Mouse (Mus musculus) limb, embryonic 14.5 days (tissue): ENCODE results near the gene Brpf1. TPM values are rescaled to one million over a fixed set of nuclear protein-coding genes. Genes with fewer than 3 reads are reported as not detected.

Experiments used
- ATAC-seq: fragments of 200-750 bp; cut with Nextera tagmentation; 2 replicates; pipeline ENCODE4 v1.8.0; 2017; ENCODE audit warnings: low read depth, moderate number of reproducible peaks, moderate TSS enrichment; ENCODE audit not compliant: low FRiP score
- DNase-seq: peaks from one replicate; pipeline ENCODE4 v3.0.0-alpha.2; 2015; ENCODE audit warnings: low spot score
- H3K27ac ChIP-seq: fragments of 300-500 bp; sonication (generic); replicated peaks from 2 replicates; pipeline ENCODE4 v1.5.1; 2014; ENCODE audit warnings: low read depth, mild to moderate bottlenecking, low read length, moderate library complexity, mixed read lengths
- H3K27me3 ChIP-seq: fragments of 300-500 bp; sonication (generic); 2 replicates; pipeline ENCODE4 v1.6.1; 2014; ENCODE audit warnings: low read length, mixed read lengths; ENCODE audit not compliant: control insufficient read depth, insufficient read depth
- H3K36me3 ChIP-seq: fragments of 300-500 bp; sonication (generic); 2 replicates; pipeline ENCODE4 v1.6.1; 2014; ENCODE audit warnings: mild to moderate bottlenecking, low read length, moderate library complexity, mixed read lengths; ENCODE audit not compliant: control insufficient read depth, insufficient read depth
- H3K4me1 ChIP-seq: fragments of 300-500 bp; sonication (generic); 2 replicates; pipeline ENCODE4 v1.6.1; 2014; ENCODE audit warnings: antibody characterized with exemption, low read length, mixed read lengths; ENCODE audit not compliant: control insufficient read depth, insufficient read depth
- H3K4me2 ChIP-seq: fragments of 300-500 bp; sonication (generic); replicated peaks from 2 replicates; pipeline ENCODE4 v1.6.1; 2014; ENCODE audit warnings: low read depth, mild to moderate bottlenecking, low read length, moderate library complexity; ENCODE audit not compliant: severe bottlenecking
- H3K4me3 ChIP-seq: fragments of 300-500 bp; sonication (generic); replicated peaks from 2 replicates; pipeline ENCODE4 v1.5.1; 2014; ENCODE audit warnings: low read length
- H3K9ac ChIP-seq: fragments of 300-500 bp; sonication (generic); 2 replicates; pipeline ENCODE4 v1.6.1; 2014; ENCODE audit warnings: mild to moderate bottlenecking, low read depth, low read length, moderate library complexity; ENCODE audit not compliant: severe bottlenecking
- H3K9me3 ChIP-seq: fragments of 300-500 bp; sonication (generic); 2 replicates; pipeline ENCODE4 v1.6.1; 2016; ENCODE audit warnings: low read length; ENCODE audit not compliant: control insufficient read depth
- POLR2A ChIP-seq: fragments of 200-500 bp; IDR thresholded peaks from 2 replicates; pipeline ENCODE4 v1.8.0; 2012; ENCODE audit warnings: inconsistent platforms, mild to moderate bottlenecking, moderate library complexity, borderline replicate concordance; ENCODE audit not compliant: insufficient read depth, insufficient read length; ENCODE audit errors: extremely low read depth
- WGBS: fragments of 180-500 bp; shearing (Covaris S2); extraction: QIAGEN DNeasy Blood & Tissue Kit; methylation state at CpG from one replicate; pipeline ENCODE4 v1.1.7; 2014; 5-methylcytosine and 5-hydroxymethylcytosine counted together
- polyA plus RNA-seq, 2 experiments: library from polyadenylated mRNA; depleted of rRNA in 1 of 2; stranded (reverse) in 1 of 2; unstranded in 1 of 2; fragments of >200 nt; fragmentation: Nextera tagmentation in 1 of 2; extraction: Ambion mirVana in 1 of 2; gene quantifications; 2 replicates each; pipeline versions ENCODE4 v1.2.1 to v1.2.3; 2012 to 2014

Brpf1 gene
- polyA plus RNA-seq, 2 experiments: 20.6 to 35.7 TPM

DNA sequence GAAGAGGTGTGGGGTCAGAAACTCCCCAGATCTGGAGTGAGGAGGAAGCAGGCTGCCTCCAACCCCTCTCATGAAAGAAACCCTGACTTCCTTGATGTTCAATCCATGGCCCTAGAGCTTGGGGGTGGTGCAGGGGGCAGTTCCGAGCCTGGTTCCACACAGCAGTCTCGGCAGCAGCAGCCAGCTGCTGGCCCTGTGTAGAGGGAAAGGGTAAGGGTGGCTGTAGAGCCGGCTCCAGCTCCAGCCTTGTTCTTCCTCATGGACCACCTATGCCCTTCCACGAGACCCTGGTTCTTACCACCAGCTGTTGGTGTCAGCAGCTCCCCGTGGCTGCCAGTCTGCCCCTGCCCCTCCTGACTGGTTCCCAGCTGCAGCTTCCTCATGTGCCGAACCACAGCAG is 27.3 kb downstream of the Brpf1 start:
- peaks cover 72% of the 10 kb centered on the region for H3K36me3 ChIP-seq
- TF ChIP-seq POLR2A: no peak
- 79% methylated on average over 6 of the region's 6 CpGs for WGBS
- ATAC-seq (no peak), DNase-seq (no peak)
- H3K9me3 ChIP-seq: no peaks in the 10 kb centered on the region
- no peak overlapping the region for H3K4me2 ChIP-seq
- no peak overlapping the region for H3K27ac ChIP-seq
- H3K4me1 ChIP-seq: peaks cover 3% of the 10 kb centered on the region; the same call in 1 of the 2 replicates
- H3K9ac ChIP-seq: no peak overlapping the region
- H3K27me3 ChIP-seq: no peaks in the 10 kb centered on the region
- no peak overlapping the region for H3K4me3 ChIP-seq

DNA sequence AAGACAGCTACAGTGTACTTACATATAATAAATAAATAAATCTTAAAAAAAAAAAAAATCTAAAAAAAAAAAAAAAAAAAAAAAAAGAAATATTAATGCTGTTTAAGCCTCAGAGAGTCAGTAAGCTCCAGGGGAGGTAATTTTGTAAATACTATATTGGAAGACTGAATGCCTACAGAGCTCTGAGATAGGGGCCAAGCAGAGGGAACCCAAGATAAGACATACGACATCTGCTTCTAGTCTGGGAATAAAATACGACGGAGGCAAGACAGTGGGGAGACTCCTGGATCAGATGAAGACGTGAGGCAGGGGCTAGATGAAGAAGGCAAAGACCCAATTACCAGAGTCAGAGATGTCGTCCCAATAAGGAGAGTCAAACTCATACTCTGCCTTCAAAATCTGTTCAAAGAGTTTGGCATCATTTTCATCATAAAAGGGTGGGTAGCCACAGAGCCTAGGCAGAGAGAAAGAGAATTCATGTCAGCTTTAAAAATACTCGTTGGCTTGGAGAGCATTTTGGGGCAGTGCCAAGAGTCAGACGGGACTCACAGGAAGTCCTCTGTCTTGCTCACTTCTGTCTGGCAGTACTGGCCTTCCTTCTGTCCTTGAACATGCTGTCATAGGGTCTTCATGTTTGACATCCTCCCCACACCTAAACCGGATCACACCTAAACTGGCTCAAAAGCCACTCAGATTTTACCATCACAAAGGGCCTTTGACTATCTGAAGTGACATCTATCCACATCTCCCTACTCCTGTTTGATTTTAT is 30.1 kb downstream of the Brpf1 start:
- H3K4me2 ChIP-seq: no peak overlapping the region
- no peak overlapping the region for H3K9ac ChIP-seq
- DNase-seq (no peak), ATAC-seq (no peak)
- H3K36me3 ChIP-seq: peaks cover 76% of the 10 kb centered on the region
- no peaks in the 10 kb centered on the region for H3K27me3 ChIP-seq
- H3K4me1 ChIP-seq: peaks cover 4% of the 10 kb centered on the region; the same call in 1 of the 2 replicates
- no peaks in the 10 kb centered on the region for H3K9me3 ChIP-seq
- WGBS: 72% methylated on average over 8 of the region's 8 CpGs
- no peak for TF ChIP-seq POLR2A
- no peak overlapping the region for H3K27ac ChIP-seq
- H3K4me3 ChIP-seq: no peak overlapping the region

DNA sequence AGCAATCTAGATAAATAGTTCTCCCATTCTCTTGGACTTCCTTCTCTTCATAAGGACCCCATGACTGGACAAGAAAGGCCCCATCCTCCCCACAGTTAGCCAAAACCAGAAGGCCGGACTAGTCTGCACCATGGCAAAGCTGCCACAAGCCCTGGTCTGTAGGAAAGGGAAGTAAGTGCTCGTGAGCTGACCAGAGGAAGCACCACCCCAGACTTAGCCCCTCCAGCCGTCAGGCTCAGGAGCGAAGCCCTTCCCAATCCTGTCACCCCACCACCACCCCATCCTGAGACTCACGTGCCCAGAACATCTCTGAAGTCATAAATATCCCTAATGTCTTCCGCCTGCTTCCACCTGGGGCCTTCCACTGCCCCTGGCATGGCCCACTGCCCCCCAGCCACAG is 34.6 kb downstream of the Brpf1 start:
- no peak for DNase-seq
- H3K9me3 ChIP-seq: no peaks in the 10 kb centered on the region
- H3K4me1 ChIP-seq: peaks cover 15% of the 10 kb centered on the region
- peaks cover 35% of the 10 kb centered on the region for H3K36me3 ChIP-seq
- ATAC-seq: no peak
- no peak overlapping the region for H3K4me3 ChIP-seq
- no peak overlapping the region for H3K4me2 ChIP-seq
- no peak overlapping the region for H3K27ac ChIP-seq
- H3K27me3 ChIP-seq: no peaks in the 10 kb centered on the region
- 76% methylated on average over 6 of the region's 6 CpGs for WGBS
- no peak overlapping the region for H3K9ac ChIP-seq
- TF ChIP-seq POLR2A: no peak

DNA sequence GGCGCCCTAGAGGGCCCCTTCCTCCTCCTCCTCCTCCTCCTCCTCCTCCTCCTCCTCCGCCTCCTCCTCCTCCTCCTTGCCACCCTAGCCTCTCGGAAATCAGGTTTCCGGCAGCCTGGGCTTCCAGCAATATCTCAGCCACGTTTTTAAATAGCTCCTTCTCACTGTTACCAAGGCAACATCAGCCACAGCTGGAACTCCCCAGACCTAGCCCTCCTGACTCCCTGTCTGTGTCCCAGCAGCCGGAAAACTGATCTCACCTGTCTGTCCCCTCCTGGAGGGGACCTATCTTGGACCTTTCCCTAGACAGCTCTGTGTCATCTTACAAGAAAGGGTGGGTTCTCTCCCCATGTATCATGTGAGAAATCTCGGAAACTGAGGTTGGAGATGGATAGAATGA is 35.4 kb downstream of the Brpf1 start:
- Histone ChIP-seq H3K4me3 (peak overlapping the region; percentile 63; the same call in 1 of the 2 replicates), H3K27me3 (no peaks in the 10 kb centered on the region), H3K9ac (peak overlapping the region; percentile 87; the same call in 1 of the 2 replicates), H3K4me1 (peaks cover 15% of the 10 kb centered on the region), H3K27ac (no peak overlapping the region), H3K4me2 (peak overlapping the region; percentile 63), H3K9me3 (no peaks in the 10 kb centered on the region), H3K36me3 (peaks cover 30% of the 10 kb centered on the region)
- WGBS: 54% methylated on average over 3 of the region's 7 CpGs
- DNase-seq (no peak), ATAC-seq (no peak)
- no peak for TF ChIP-seq POLR2A

DNA sequence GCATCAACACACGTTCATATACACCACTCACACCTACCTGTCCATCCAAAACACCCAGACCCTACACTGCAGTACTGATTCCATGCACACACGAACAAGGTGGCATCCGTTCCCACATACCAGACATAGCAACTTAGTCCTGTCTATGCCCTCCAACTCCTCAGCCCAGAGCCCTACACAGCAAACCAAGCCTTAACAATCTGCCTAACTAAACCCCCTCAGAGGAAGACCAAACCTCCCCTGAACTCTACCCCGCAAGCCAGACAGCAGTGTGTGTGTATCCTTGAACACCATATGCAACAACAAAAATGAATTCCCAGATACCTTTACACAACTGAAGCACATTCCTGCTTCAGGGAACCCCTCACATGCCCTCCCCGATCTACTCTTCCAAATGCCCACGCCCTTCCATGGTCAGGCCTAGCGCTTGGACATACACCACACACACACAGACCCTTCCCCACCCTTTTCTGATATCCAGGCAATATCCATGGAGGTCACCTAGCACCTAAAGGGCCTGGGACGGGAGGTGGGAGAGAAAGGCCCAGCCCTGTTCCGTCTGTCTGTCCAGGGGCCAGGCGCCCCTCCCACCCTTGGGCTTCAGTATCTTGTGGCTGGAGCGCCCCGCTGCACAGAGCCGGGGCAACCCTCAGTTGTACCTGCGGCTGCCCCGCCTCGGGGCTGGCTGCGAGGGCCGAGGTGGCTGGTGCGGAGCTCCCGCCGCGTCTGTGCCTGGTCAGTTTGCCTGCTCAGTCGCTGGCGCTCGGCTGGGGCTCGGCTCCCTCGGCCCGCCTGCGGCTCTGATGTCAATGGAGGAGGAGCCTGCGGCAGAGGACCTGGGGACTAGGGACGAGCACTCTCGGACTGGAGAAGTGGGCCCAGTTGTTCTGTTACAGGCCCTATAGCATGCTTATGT is 36.5 kb downstream of the Brpf1 start, which contains the start of gene Camk1:
Gene Camk1, minus strand, starts transcription at position 808 of the 916 bp plus-strand sequence.
- Histone ChIP-seq H3K9me3 (no peaks in the 10 kb centered on the region), H3K4me1 (peaks cover 15% of the 10 kb centered on the region), H3K27ac (peak within 1 kb of the TSS; percentile 33; the same call in 1 of the 2 replicates), H3K4me3 (peak within 1 kb of the TSS; percentile 63), H3K4me2 (peak within 1 kb of the TSS; percentile 63), H3K27me3 (no peaks in the 10 kb centered on the region), H3K9ac (peak within 1 kb of the TSS; percentile 87), H3K36me3 (peaks cover 19% of the 10 kb centered on the region)
- ATAC-seq (peak; percentile 85), DNase-seq (peak; percentile 52)
- 26% methylated on average over 18 of the region's 32 CpGs for WGBS
- 0 out of 2 replicates have a peak, but pooled peaks have one; percentile 51 for TF ChIP-seq POLR2A
